Mouse (Mus musculus): ENCODE results near the gene Rdh13. TPM values are rescaled to one million over a fixed set of nuclear protein-coding genes. Genes with fewer than 3 reads are reported as not detected.

Gene Rdh13
- polyA plus RNA-seq, 1 experiment from 2014 or later: 30.5 TPM

GRCm38 (mm10) chr7:4467801-4468200 is 22.4 kb upstream of the Rdh13 start:
- Histone ChIP-seq H3K36me3 (no peaks in the 10 kb centered on the region), H3K9me3 (replicated peaks) (no peaks in the 10 kb centered on the region), H3K9ac (no peak overlapping the region), H3K4me3 (replicated peaks) (no peak overlapping the region), H3K4me2 (no peak overlapping the region), H3K4me1 (peaks cover 29% of the 10 kb centered on the region), H3K27ac (no peak overlapping the region), H3K27me3 (peaks cover 33% of the 10 kb centered on the region)
- WGBS: 78% methylated on average over 3 of the region's 3 CpGs
- no peak for ATAC-seq (replicated peaks; ENCODE audit: low FRiP score)

GRCm38 (mm10) chr7:4464194-4464824 is 18.9 kb upstream of the Rdh13 start:
- 9% methylated on average over 12 of the region's 12 CpGs for WGBS
- ATAC-seq (replicated peaks; ENCODE audit: low FRiP score): peak; percentile 83
- Histone ChIP-seq H3K27ac (peak overlapping the region; percentile 76), H3K4me1 (peaks cover 16% of the 10 kb centered on the region; the same call in 1 of the 2 replicates), H3K36me3 (no peaks in the 10 kb centered on the region), H3K4me2 (peak overlapping the region; percentile 28), H3K27me3 (0 out of 2 replicates have a peak, but pooled peaks cover under 1% of the 10 kb centered on the region), H3K9me3 (replicated peaks) (no peaks in the 10 kb centered on the region), H3K9ac (no peak overlapping the region), H3K4me3 (replicated peaks) (0 out of 2 replicates have a peak overlapping the region, but pooled peaks have one; percentile 14)

GRCm38 (mm10) chr7:4460576-4461434 is 15.4 kb upstream of the Rdh13 start, which contains the start of gene Eps8l1:
Gene Eps8l1 (plus strand): TSS chr7:4460674.
- H3K9me3 ChIP-seq (replicated peaks): no peaks in the 10 kb centered on the region
- no peaks in the 10 kb centered on the region for H3K36me3 ChIP-seq
- H3K4me2 ChIP-seq: peak within 1 kb of the TSS; percentile 22
- H3K9ac ChIP-seq: peak within 1 kb of the TSS; percentile 30
- peak within 1 kb of the TSS; percentile 46 for H3K27ac ChIP-seq
- H3K4me1 ChIP-seq: peaks cover 15% of the 10 kb centered on the region; the same call in 1 of the 2 replicates
- 63% methylated on average over 15 of the region's 16 CpGs for WGBS
- H3K4me3 ChIP-seq (replicated peaks): peak within 1 kb of the TSS; percentile 32
- ATAC-seq (replicated peaks; ENCODE audit: low FRiP score): peak; percentile 34; the same call in 1 of the 2 replicates
- H3K27me3 ChIP-seq: no peaks in the 10 kb centered on the region

- Histone ChIP-seq H3K27ac (no peak overlapping the region), H3K4me1 (no peaks in the 10 kb centered on the region), H3K36me3 (no peaks in the 10 kb centered on the region), H3K9ac (no peak overlapping the region), H3K4me3 (replicated peaks) (no peak overlapping the region), H3K9me3 (replicated peaks) (no peaks in the 10 kb centered on the region), H3K4me2 (no peak overlapping the region), H3K27me3 (no peaks in the 10 kb centered on the region)
- ATAC-seq (replicated peaks; ENCODE audit: low FRiP score): no peak
- WGBS: 16% methylated on average over 4 of the region's 4 CpGs
Observed at GRCm38 (mm10) chr7:4452644-4453043, 7.2 kb upstream of the Rdh13 start.

GRCm38 (mm10) chr7:4449211-4449610 is 3.8 kb upstream of the Rdh13 start:
- Histone ChIP-seq H3K9me3 (replicated peaks) (no peaks in the 10 kb centered on the region), H3K27ac (no peak overlapping the region), H3K4me2 (no peak overlapping the region), H3K4me1 (peaks cover 6% of the 10 kb centered on the region), H3K27me3 (no peaks in the 10 kb centered on the region), H3K36me3 (peaks cover under 1% of the 10 kb centered on the region), H3K4me3 (replicated peaks) (no peak overlapping the region), H3K9ac (no peak overlapping the region)
- WGBS: 5% methylated on average over 2 of the region's 2 CpGs
- no peak for ATAC-seq (replicated peaks; ENCODE audit: low FRiP score)

GRCm38 (mm10) chr7:4448439-4448838 is 3.0 kb upstream of the Rdh13 start:
- peaks cover 6% of the 10 kb centered on the region for H3K4me1 ChIP-seq
- H3K27me3 ChIP-seq: no peaks in the 10 kb centered on the region
- H3K9me3 ChIP-seq (replicated peaks): no peaks in the 10 kb centered on the region
- no peak overlapping the region for H3K4me3 ChIP-seq (replicated peaks)
- H3K36me3 ChIP-seq: peaks cover 8% of the 10 kb centered on the region
- H3K9ac ChIP-seq: no peak overlapping the region
- no peak overlapping the region for H3K27ac ChIP-seq
- H3K4me2 ChIP-seq: no peak overlapping the region
- 89% methylated on average over 3 of the region's 3 CpGs for WGBS
- no peak for ATAC-seq (replicated peaks; ENCODE audit: low FRiP score)

- WGBS: 6% methylated on average over 1 of the region's 1 CpGs
- Histone ChIP-seq H3K4me3 (replicated peaks) (no peak overlapping the region), H3K36me3 (peaks cover 21% of the 10 kb centered on the region), H3K9ac (no peak overlapping the region), H3K4me2 (no peak overlapping the region), H3K27ac (no peak overlapping the region), H3K27me3 (no peaks in the 10 kb centered on the region), H3K4me1 (peaks cover 6% of the 10 kb centered on the region), H3K9me3 (replicated peaks) (no peaks in the 10 kb centered on the region)
- ATAC-seq (replicated peaks; ENCODE audit: low FRiP score): no peak
Observed at GRCm38 (mm10) chr7:4447138-4447537, 1.7 kb upstream of the Rdh13 start.

- H3K4me1 ChIP-seq: peaks cover 6% of the 10 kb centered on the region
- WGBS: 93% methylated on average over 10 of the region's 10 CpGs
Observed at GRCm38 (mm10) chr7:4440549-4440948, 4.9 kb downstream of the Rdh13 start.

GRCm38 (mm10) chr7:4437721-4438120 is 7.7 kb downstream of the Rdh13 start:
- Histone ChIP-seq H3K36me3 (peaks cover 97% of the 10 kb centered on the region), H3K4me2 (no peak overlapping the region)

More at GRCm38 (mm10) chr7:4440549-4440948, 4.9 kb downstream of the Rdh13 start:
- Histone ChIP-seq H3K27me3 (no peaks in the 10 kb centered on the region), H3K9me3 (replicated peaks) (no peaks in the 10 kb centered on the region), H3K27ac (no peak overlapping the region), H3K9ac (no peak overlapping the region), H3K4me3 (replicated peaks) (no peak overlapping the region), H3K36me3 (peaks cover 84% of the 10 kb centered on the region), H3K4me2 (no peak overlapping the region)
- no peak for ATAC-seq (replicated peaks; ENCODE audit: low FRiP score)

GRCm38 (mm10) chr7:4432026-4432425 is 13.4 kb downstream of the Rdh13 start:
- Histone ChIP-seq H3K4me2 (no peak overlapping the region), H3K36me3 (peaks cover 97% of the 10 kb centered on the region), H3K4me3 (replicated peaks) (no peak overlapping the region), H3K4me1 (no peaks in the 10 kb centered on the region), H3K9ac (no peak overlapping the region), H3K27ac (no peak overlapping the region), H3K27me3 (no peaks in the 10 kb centered on the region), H3K9me3 (replicated peaks) (no peaks in the 10 kb centered on the region)
- 81% methylated on average over 8 of the region's 8 CpGs for WGBS
- no peak for ATAC-seq (replicated peaks; ENCODE audit: low FRiP score)

More at GRCm38 (mm10) chr7:4437721-4438120, 7.7 kb downstream of the Rdh13 start:
- Histone ChIP-seq H3K9ac (no peak overlapping the region), H3K4me1 (no peaks in the 10 kb centered on the region), H3K9me3 (replicated peaks) (no peaks in the 10 kb centered on the region), H3K27ac (no peak overlapping the region), H3K4me3 (replicated peaks) (no peak overlapping the region), H3K27me3 (no peaks in the 10 kb centered on the region)
- WGBS: 92% methylated on average over 2 of the region's 2 CpGs
- ATAC-seq (replicated peaks; ENCODE audit: low FRiP score): no peak

GRCm38 (mm10) chr7:4431548-4431947 is 13.9 kb downstream of the Rdh13 start:
- 78% methylated on average over 6 of the region's 6 CpGs for WGBS
- Histone ChIP-seq H3K9ac (no peak overlapping the region), H3K27ac (no peak overlapping the region), H3K4me2 (no peak overlapping the region), H3K9me3 (replicated peaks) (no peaks in the 10 kb centered on the region), H3K4me3 (replicated peaks) (no peak overlapping the region), H3K36me3 (peaks cover 97% of the 10 kb centered on the region), H3K4me1 (no peaks in the 10 kb centered on the region), H3K27me3 (no peaks in the 10 kb centered on the region)
- no peak for ATAC-seq (replicated peaks; ENCODE audit: low FRiP score)

- H3K4me3 ChIP-seq (replicated peaks): no peak overlapping the region
- no peak overlapping the region for H3K4me2 ChIP-seq
- no peak overlapping the region for H3K9ac ChIP-seq
- no peak for ATAC-seq (replicated peaks; ENCODE audit: low FRiP score)
- H3K36me3 ChIP-seq: peaks cover 97% of the 10 kb centered on the region
- H3K27ac ChIP-seq: no peak overlapping the region
- no peaks in the 10 kb centered on the region for H3K4me1 ChIP-seq
- H3K9me3 ChIP-seq (replicated peaks): no peaks in the 10 kb centered on the region
- 89% methylated on average over 9 of the region's 9 CpGs for WGBS
- no peaks in the 10 kb centered on the region for H3K27me3 ChIP-seq
Observed at GRCm38 (mm10) chr7:4430246-4430844, 15.1 kb downstream of the Rdh13 start.
